Mouse (Mus musculus): Measurements from ENCODE around the gene Negr1.

Gene Negr1

GRCm38 (mm10) chr3:156561524-156562423 lies at the start of gene Negr1:
TSS of gene Negr1 (plus strand) at chr3:156561794.
- DNase-seq (ENCODE audit: low read depth, low spot score): no peak

DNA sequence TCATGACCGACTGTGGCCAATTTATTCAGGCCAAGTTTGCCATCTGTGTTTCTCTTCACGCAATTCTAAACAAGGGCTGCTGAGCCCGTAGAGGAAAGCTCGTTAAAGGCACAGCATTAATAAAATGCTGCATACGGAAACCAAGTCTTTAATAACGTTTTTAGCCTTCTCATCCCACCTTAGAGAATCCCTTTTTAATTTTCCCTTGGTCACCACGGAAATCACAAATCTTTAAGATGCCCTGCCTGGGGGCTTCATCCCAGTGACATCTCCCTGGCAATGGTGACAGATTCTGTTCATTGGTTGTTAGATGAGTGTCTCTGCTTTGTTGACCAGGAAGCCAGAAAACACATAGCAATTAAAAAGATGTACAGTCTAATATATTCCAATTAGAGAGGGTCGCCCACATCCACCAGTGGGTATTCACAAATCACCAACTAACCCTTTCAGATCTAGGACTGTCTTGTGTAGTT lies 35.1 kb upstream of the Negr1 start:
- DNase-seq (ENCODE audit: low read depth, low spot score): no peak

DNA sequence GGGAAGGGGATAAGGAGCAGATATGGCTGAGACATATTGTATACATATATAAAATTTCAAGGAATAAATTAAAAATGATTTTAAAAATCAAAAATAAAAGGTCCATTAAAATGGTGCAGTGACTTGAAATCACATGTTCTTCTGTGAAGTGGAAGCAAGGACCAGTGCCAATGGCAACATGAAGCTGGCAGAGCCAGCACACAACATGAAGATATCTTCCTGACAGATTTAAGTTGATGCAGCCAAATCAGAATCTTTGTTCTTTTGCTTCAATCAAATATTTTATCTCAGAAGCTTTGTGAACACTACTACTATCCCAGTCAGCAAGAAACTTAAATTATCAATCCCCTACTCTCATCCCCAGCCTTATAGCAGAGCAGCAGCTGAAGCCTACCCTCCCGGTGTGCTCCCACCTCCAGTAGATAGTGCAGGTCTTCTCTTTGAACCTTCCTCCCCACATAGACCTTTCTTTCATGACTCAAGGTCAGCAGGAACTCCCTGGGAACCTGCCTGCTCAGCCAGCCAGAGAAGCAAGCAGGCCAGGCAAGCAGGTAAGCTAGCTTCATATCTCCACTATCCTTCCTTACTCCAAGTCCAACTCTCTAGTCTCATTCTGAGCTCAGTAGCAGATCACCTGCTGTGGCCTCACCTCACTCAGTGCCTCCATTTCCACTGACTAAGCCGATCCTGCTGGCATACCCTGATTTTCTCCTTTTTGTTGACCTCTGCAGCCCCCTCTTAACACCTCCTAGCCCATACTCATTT lies 34.2 kb upstream of the Negr1 start:
- no peak for DNase-seq (ENCODE audit: low read depth, low spot score)

- no peak for DNase-seq (ENCODE audit: low read depth, low spot score)
These were observed 2.2 kb upstream of the Negr1 start for GRCm38 (mm10) chr3:156559441-156559825.

DNA sequence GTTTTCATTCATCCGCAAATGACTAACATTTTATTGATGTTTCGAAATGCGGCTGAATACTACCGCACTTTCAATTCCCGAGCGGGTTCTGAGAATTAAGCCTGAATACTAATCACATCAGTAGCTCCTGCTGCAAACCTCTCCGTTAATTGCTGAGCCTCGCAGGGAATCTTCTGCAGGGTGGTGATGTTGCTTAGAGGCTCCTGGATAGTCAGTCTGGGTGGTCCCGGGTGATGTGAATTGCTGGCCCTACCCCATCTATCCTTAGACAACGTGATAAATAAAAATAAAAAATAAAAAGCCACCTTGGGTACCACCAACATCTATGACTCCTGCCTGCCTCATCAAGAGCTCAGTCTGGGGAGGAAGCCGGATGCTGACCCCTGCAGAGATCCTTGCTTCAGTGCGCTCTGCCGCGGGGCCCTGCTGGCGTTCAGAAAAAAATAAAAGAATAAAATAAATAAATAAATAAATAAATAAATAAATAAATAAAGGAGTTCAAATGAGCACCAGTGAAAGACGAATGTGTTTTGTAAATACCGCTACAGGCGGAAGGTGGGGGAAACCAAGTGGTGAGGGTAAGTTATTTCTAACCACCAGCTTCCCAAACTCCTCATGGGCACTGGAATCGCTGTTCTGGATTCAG lies 1.6 kb upstream of the Negr1 start:
- DNase-seq (ENCODE audit: low read depth, low spot score): no peak

DNA sequence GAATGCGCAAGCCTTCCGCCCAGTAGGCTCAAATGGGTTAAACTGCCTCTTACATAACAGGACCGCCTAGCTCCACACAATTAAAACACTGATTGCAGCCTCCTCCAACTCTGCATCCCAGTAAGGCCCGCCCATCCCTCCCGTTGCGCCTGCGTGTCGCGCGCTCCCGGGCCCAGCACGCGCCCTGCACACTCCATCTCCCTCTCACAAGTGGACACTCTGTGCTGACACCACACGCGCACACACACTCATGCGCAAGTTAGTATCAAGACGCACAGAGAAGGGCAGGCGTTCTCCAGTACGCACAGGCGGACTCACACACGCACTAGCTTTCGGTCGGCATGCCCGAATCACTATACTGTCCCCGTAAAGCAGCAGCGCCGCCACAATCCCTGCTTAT lies 828 bp upstream of the Negr1 start:
- DNase-seq (ENCODE audit: low read depth, low spot score): no peak

GRCm38 (mm10) chr3:156562424-156562785 lies 811 bp downstream of the Negr1 start:
- DNase-seq (ENCODE audit: low read depth, low spot score): no peak

DNA sequence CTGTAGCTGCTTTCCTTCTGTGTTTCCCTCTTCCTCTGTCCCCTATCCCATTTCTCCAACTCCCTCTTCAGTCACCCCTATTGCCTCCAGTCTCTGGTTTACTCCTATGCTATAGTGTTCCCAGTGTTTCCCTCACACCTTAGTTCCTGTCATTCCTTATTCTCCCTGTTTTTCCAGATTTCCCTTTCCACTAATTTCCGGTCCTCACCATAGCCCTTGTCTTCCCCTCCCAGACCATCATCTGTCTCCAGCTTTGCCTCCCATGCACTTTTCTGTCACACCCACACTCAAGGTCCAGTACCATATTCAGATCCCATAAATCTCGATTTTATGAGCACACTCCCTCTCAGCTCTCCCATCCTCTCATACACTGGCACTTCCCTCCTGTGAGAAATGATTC lies 1.2 kb downstream of the Negr1 start:
- DNase-seq (ENCODE audit: low read depth, low spot score): no peak

GRCm38 (mm10) chr3:156563353-156563752 lies 1.8 kb downstream of the Negr1 start:
- DNase-seq (ENCODE audit: low read depth, low spot score): no peak

- no peak for DNase-seq (ENCODE audit: low read depth, low spot score)
These were observed 11.9 kb downstream of the Negr1 start for GRCm38 (mm10) chr3:156573465-156573864.

DNA sequence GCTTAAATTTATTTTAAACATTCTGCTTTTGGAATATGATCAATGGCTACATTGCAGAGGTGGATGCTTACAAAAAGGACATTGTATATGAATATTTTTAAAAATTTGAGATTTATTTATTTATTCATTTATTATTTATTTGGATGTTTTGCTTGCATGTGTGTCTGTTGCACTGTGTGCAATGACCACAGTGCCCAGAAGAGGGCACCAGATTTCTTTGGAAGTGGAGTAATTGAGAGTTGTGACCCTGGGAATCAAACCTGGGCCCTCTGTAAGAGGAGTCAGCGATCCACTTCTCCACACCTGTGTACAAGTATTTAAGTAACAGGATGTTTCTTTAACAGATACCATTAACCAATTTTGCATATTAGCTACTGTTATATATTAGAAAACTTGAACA lies 14.7 kb downstream of the Negr1 start:
- no peak for DNase-seq (ENCODE audit: low read depth, low spot score)

DNA sequence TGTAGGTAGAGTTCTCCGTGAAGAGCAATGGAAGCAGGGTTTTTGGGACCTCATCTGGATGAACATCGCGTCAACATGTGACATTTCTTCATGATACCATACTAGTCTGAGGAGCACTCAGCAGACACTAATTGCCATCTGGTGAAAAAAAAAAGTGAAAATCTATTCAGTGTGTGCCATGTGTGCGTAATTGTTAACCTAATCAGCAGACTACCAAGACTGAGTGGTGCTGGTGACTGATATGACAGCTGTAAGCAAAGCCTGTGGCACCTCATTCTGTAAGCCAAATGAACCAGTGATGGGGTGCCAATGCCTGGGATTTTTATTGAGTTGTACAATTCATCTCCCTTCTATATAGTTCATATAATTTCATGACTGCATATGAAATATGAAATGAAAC lies 29.0 kb downstream of the Negr1 start:
- no peak for DNase-seq (ENCODE audit: low read depth, low spot score)

DNA sequence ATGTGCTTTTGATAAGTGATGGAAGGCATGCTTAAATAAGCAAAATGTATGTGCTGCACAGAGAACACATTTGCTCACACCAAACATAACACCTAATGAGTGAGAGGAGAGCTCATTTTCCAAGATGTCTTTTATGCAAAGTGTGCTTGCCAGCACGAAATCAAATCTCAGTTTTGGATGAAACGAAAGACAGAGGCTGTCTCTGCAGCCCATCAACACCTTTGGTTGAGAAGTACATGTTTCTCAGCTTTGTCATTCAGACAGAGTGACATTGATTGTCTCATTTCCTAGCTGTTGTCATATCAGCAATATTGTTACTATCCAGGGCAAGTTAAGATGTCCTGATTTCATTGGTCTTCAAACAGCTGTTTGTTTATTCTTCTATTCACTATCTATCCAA lies 29.5 kb downstream of the Negr1 start:
- DNase-seq (ENCODE audit: low read depth, low spot score): no peak

GRCm38 (mm10) chr3:156606846-156607245 lies 45.3 kb downstream of the Negr1 start:
- no peak for DNase-seq (ENCODE audit: low read depth, low spot score)

DNA sequence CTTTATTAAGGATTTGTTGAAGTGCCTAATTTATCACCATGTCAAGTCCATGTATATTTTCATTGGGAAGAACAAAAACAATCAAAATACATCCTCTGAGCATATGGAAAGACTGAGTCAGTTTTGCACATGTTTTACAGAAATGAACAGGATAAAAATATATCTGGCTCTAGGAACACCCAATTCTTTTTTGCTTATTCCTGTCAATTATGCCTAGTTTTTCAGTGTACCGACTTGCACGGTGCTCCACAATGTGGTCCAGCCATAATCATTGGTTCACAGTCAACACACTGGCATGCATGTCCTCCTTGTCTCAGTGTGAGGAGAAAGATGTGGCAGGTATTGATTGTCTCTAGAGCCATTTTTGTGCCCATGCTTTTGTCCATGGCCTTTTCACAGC lies 58.3 kb downstream of the Negr1 start:
- no peak for DNase-seq (ENCODE audit: low read depth, low spot score)

DNA sequence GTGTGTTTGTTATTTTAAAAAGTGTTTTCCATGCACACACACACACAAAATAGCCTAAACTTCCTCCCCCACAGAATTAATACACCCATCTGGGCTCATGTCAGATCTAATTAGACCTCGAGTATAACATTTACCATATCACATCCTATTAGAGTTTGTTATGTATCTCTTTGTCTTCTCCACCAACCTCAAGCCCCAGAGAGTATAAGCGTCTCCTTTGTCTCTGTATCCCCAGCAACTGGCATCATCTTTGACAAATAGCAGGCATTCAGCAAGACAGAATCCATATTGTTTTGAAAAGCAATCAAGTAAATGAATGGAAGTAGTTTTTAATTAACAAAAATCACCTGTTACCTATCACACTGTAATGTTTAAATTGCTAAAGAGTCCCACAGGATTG lies 67.0 kb downstream of the Negr1 start:
- DNase-seq (ENCODE audit: low read depth, low spot score): no peak

DNA sequence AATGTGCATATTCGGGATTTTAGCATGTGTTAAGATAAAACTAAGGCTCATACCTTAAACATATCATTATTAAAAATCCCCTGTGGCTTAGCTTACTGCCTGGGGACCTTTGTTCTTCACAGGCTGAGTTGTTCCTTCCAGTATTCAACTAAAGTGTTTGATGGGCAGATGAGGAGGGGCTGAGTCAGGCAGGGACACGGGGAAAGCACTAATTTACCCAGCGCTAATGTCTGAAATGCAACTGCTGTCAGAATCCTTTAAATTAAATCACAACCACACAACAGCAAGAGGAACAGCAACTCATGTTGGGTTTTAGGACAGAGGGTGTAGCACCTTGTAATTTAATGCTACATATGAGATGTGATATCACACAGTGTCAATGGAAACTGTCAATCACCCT lies 71.3 kb downstream of the Negr1 start:
- DNase-seq (ENCODE audit: low read depth, low spot score): no peak

GRCm38 (mm10) chr3:156639382-156639781 lies 77.8 kb downstream of the Negr1 start:
- no peak for DNase-seq (ENCODE audit: low read depth, low spot score)

DNA sequence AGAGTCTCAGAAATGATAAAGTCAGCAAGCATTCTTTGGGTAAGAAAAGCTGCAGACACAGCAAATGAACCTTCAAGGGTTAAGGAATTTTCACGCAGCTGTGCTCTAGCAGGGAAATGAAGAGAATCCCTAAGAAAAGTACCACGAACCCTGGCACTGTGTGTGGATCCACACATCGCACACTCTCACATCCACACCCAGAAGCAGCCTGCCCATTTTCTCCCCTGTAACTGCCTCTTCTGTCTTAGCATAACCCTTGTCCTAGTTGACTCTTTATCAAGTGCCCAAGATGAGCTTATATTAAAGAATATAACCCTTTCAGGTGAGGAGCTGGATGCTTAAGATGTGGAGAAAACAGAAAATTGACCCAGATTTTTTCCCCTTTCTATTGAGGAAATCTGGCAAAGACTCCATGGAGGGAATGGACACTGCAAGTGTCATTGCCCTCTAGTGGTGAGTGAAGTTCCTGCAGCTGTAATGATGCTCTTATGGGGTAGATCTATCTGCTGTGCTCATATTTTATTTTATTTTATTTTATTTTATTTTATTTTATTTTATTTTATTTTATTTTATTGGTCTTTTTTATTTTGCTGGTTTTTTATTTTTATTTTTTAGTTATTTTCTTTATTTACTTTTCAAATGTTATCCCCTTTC lies 82.2 kb downstream of the Negr1 start:
- peak; percentile 7 for DNase-seq (ENCODE audit: low read depth, low spot score)

- no peak for DNase-seq (ENCODE audit: low read depth, low spot score)
These were observed 86.8 kb downstream of the Negr1 start for GRCm38 (mm10) chr3:156648378-156648777.

- no peak for DNase-seq (ENCODE audit: low read depth, low spot score)
These were observed 101.0 kb downstream of the Negr1 start for GRCm38 (mm10) chr3:156662553-156662952.

- DNase-seq (ENCODE audit: low read depth, low spot score): no peak
These were observed 111.0 kb downstream of the Negr1 start for GRCm38 (mm10) chr3:156672560-156672959.
